Mouse (Mus musculus) urinary bladder, adult 2 months (tissue): ENCODE measurements around the gene Pigm. TPM values are rescaled to one million over a fixed set of nuclear protein-coding genes. Genes with fewer than 3 reads are reported as not detected.

ENCODE experiments used
- DNase-seq: peaks from one replicate; pipeline ENCODE4 v3.0.0; 2022; ENCODE audit warnings: low spot score
- polyA plus RNA-seq: library from polyadenylated mRNA; depleted of rRNA; stranded (reverse); fragments of >200 nt; gene quantifications from 2 replicates; pipeline ENCODE4 v1.2.3, GENCODE M21; 2012; rRNA removed

The Pigm gene
- polyA plus RNA-seq, 1 experiment = 11.5 TPM

DNA sequence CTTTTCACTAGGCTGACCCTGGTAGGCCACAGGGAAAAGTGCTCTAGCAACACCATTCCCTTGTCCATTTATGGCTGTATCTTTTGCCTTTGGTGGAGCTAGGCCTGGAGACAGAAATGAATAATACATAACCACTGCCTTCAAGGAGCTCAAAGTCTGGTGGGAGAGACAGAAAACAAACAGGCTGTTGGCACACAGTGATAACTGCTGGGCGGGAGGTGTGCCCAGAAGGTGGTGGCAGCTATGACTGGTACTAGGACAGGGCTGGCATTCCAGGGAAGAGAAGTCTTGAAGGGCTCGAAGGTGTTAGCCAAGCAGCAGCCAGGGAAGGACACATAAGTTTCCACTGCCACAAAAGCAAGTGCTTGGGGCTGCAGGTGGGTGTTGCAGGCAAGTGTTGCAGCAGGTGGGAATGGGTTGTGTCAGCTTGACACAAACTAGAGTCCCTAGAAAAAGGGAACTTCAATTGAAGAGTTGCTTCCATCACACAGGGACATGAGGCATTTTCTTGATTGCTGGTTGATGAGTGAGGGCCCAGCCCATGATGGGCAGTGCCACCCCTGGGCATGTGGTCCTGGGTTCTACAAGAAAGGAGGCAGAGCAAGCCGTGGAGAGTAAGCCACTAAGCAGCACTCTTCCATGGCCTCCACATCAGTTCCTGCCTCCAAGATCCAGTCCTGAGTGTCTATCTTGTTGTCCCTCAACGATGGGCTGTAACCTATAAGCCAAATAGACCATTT is 37.3 kb downstream of the Pigm start:
- no peak for DNase-seq

GRCm38 (mm10) chr1:172414231-172414585 is 37.9 kb downstream of the Pigm start:
- DNase-seq = no peak

GRCm38 (mm10) chr1:172415061-172415460 is 38.7 kb downstream of the Pigm start:
- DNase-seq = no peak

GRCm38 (mm10) chr1:172418173-172418572 is 41.8 kb downstream of the Pigm start:
- no peak for DNase-seq

- DNase-seq = no peak
Measured at GRCm38 (mm10) chr1:172418642-172419041, 42.3 kb downstream of the Pigm start.

DNA sequence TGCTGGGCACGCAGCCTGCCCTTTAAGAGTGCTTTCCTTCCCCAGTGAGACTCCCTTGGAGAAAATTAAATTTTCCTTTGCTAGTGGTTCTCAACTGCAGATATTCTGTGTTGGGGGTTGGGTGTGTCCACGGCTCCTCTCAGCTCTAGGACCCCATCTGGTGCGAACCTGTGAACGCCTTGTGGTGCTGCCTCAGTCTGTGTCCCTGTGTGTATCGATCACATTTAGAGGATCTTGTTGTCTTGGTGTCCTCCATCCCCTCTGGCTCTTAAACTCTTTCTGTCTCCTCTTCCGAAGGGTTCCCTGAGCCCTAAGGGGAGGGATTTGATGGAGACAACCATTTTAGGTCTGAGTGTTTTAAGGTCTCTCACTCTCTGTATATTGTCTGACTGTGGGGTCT is 43.8 kb downstream of the Pigm start:
- no peak for DNase-seq

- no peak for DNase-seq
Measured at GRCm38 (mm10) chr1:172423393-172423792, 47.0 kb downstream of the Pigm start.

DNA sequence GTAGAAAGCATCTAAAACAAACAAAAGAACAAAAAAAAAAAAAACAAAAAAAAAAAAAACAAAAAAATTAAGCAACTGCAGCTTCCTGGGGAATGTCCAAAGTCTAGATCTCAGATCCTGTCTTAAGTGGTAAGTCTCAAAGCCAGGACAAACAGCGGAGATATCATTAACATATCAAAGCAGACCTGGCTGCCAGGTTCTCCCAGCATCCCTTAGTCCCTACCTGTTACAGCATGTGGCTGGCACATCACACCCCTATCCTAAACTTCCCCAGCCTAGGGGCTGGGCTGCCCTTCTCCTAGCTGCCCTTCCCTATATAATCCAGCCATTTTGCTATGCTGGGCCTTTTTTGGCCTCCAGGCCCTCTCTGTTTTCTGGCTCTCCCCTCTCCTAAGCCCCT is 50.1 kb downstream of the Pigm start:
- DNase-seq = no peak

DNA sequence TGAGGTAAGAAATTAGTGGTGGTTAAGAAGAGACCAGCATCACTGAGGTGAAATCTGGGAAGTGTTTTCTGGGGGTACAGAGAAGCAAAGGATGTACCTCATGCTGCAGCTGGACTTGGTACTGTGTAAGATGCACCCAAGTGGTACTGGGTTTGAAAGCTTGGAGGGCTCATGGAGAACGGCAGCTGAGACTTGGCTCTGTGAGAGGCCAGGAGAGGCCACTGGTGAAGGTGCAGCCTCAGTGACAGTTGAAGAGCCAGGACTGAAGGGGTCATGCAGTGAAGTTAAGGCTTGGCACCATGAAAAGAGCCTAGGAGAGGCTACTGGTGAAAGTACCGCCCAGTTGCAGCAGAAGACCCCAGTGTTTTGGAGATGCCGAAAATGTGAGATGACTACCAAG is 51.5 kb downstream of the Pigm start:
- no peak for DNase-seq

DNA sequence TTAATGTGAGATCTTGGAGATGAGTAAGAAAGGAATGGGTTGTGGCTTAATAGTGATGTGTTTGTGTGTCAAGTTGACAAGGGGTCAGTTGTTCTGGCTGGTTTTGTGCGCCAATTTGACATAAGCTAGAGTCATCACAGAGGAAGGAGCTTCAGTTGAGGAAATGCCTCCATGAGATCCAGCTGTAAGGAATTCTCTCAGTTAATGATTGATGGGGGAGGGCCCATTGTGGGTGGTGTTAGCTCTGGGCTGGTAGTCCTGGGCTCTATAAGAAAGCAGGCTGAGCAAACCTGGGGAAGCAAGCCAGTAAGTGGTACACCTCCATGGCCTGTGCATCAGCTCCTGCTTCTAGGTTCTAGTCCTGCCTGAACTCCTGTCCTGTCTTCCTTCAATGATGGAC is 52.3 kb downstream of the Pigm start:
- no peak for DNase-seq

- DNase-seq = no peak
Measured at GRCm38 (mm10) chr1:172430731-172431220, 54.4 kb downstream of the Pigm start.

- no peak for DNase-seq
Measured at GRCm38 (mm10) chr1:172431836-172432586, 55.7 kb downstream of the Pigm start.

- no peak for DNase-seq
Measured at GRCm38 (mm10) chr1:172432587-172432955, 56.2 kb downstream of the Pigm start.

DNA sequence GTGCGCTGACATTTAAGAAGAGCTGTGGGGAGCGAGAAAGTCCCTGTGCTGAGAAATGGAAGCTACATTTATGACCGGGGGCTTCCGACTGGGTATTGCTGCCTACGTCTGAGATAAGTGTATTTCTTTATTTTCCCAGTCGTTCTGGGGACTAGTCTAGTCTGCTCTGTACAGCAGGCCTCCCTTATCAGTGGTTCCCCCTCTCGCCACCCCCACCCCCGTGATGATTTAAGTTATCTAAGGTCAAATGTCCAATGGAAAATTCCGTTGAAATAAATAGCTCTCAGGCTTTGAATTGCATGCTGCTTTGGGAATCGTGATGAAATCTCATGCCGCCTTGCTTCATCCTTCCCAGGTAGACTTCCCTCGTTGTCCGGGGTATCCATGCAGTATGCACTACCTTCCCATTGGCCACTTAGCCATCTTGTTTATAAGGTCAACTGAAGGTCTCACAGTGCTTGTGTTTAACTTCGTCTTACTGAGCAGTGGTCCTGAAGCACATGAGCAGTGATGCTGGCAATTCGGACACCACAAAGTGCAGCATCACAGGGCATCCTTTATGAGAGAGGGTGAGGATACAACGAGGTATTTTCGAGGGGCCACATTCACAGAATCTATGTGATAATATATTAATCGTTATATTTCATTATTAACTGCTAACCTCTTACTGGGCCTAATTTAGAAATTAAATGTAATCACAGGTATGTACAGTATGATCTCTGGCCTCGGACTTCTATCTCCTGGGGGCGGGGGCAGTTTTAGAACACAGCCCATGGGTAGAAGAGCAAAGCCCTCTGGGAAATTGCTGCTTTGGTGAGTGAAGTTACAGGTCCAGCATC is 56.9 kb downstream of the Pigm start:
- DNase-seq = no peak

Other genes starting within 250 kb of the Pigm start
- gene Pex19, start 249.8 kb upstream of the Pigm start, polyA plus RNA-seq = 89.4 and 89.6 TPM in 2 replicates
- 115 and 118 TPM in 2 replicates for gene Dcaf8, start 228.5 kb upstream of the Pigm start, polyA plus RNA-seq
- 165 and 166 TPM in 2 replicates for gene Pea15a, start 169.7 kb upstream of the Pigm start, polyA plus RNA-seq
- 3.2 and 3.3 TPM in 2 replicates for gene Casq1, start 156.7 kb upstream of the Pigm start, polyA plus RNA-seq
- gene Atp1a4, start 118.1 kb upstream of the Pigm start, polyA plus RNA-seq = not detected in 2 replicates
- 54.7 and 60.0 TPM in 2 replicates for gene Igsf8, start 114.9 kb upstream of the Pigm start, polyA plus RNA-seq
- gene Atp1a2, start 78.5 kb upstream of the Pigm start, polyA plus RNA-seq = 44.1 and 57.0 TPM in 2 replicates
- gene Kcnj9, start 47.2 kb upstream of the Pigm start, polyA plus RNA-seq = 0.04 and 0.23 TPM in 2 replicates
- 0.39 and 0.52 TPM in 2 replicates for gene Kcnj10, start 35.3 kb upstream of the Pigm start, polyA plus RNA-seq
- gene Slamf9, start 98.8 kb downstream of the Pigm start, polyA plus RNA-seq = 5.1 and 6.9 TPM in 2 replicates
- 12.5 and 14.1 TPM in 2 replicates for gene Igsf9, start 105.2 kb downstream of the Pigm start, polyA plus RNA-seq
- 139 and 175 TPM in 2 replicates for gene Tagln2, start 123.5 kb downstream of the Pigm start, polyA plus RNA-seq
- gene Cfap45, start 144.3 kb downstream of the Pigm start, polyA plus RNA-seq = 0.66 and 1.2 TPM in 2 replicates
- 0.40 and 0.50 TPM in 2 replicates for gene Vsig8, start 179.4 kb downstream of the Pigm start, polyA plus RNA-seq
- 3.7 and 6.3 TPM in 2 replicates for gene Slamf8, start 214.0 kb downstream of the Pigm start, polyA plus RNA-seq
- gene Fcrl6, start 226.0 kb downstream of the Pigm start, polyA plus RNA-seq = not detected in 2 replicates